Mouse (Mus musculus) embryo, embryonic 11.5 days (tissue): ENCODE data around the gene Msmp.

Experiments
- DNase-seq: peaks from one replicate; pipeline ENCODE4 v3.0.0-alpha.2; 2012; ENCODE audit warnings: low read depth, low spot score

Msmp gene

GRCm38 (mm10) chr4:43593453-43593852, 9.2 kb upstream of the Msmp start:
- no peak for DNase-seq

GRCm38 (mm10) chr4:43591961-43592360, 7.7 kb upstream of the Msmp start:
- DNase-seq = no peak

- no peak for DNase-seq
Observed at GRCm38 (mm10) chr4:43591543-43591942, 7.2 kb upstream of the Msmp start.

- no peak for DNase-seq
Observed at GRCm38 (mm10) chr4:43587681-43588080, 3.4 kb upstream of the Msmp start.

GRCm38 (mm10) chr4:43586411-43586810, 2.1 kb upstream of the Msmp start:
- DNase-seq = no peak

- DNase-seq = no peak
Observed at GRCm38 (mm10) chr4:43585682-43586081, 1.4 kb upstream of the Msmp start.

GRCm38 (mm10) chr4:43583421-43583820, 873 bp downstream of the Msmp start:
- DNase-seq = no peak

GRCm38 (mm10) chr4:43582241-43582640, 2.1 kb downstream of the Msmp start:
- DNase-seq = no peak

GRCm38 (mm10) chr4:43581381-43581780, 2.9 kb downstream of the Msmp start:
- DNase-seq = no peak

GRCm38 (mm10) chr4:43580721-43581120, 3.6 kb downstream of the Msmp start:
- DNase-seq = no peak

- no peak for DNase-seq
Observed at GRCm38 (mm10) chr4:43579731-43580130, 4.6 kb downstream of the Msmp start.

GRCm38 (mm10) chr4:43579256-43579655, 5.0 kb downstream of the Msmp start:
- DNase-seq = no peak

GRCm38 (mm10) chr4:43578376-43579204, 5.7 kb downstream of the Msmp start, which contains the start of the genes Rgp1 and Gba2:
Rgp1 (plus strand) TSS chr4:43578715.
Gba2 (minus strand) TSS chr4:43578873.
- peak; percentile 65 for DNase-seq

GRCm38 (mm10) chr4:43577237-43577881, 6.9 kb downstream of the Msmp start:
- no peak for DNase-seq

GRCm38 (mm10) chr4:43575356-43575755, 8.9 kb downstream of the Msmp start:
- DNase-seq = no peak

GRCm38 (mm10) chr4:43573561-43573960, 10.7 kb downstream of the Msmp start:
- DNase-seq = no peak

- no peak for DNase-seq
Observed at GRCm38 (mm10) chr4:43571395-43572045, 12.8 kb downstream of the Msmp start.

- DNase-seq = no peak
Observed at GRCm38 (mm10) chr4:43567140-43567539, 17.2 kb downstream of the Msmp start.

- no peak for DNase-seq
Observed at GRCm38 (mm10) chr4:43564231-43564630, 20.1 kb downstream of the Msmp start.

- DNase-seq = no peak
Observed at GRCm38 (mm10) chr4:43563601-43563875, 20.8 kb downstream of the Msmp start.

- no peak for DNase-seq
Observed at GRCm38 (mm10) chr4:43562769-43563600, 21.3 kb downstream of the Msmp start.
